Mouse (Mus musculus) spleen, adult 2 months (tissue): Measurements from ENCODE around the gene Ugt1a10. TPM values are rescaled to one million over a fixed set of nuclear protein-coding genes. Genes with fewer than 3 reads are reported as not detected.

Experiments used
- DNase-seq, 2 experiments: peaks; one replicate each; pipeline versions ENCODE4 v3.0.0 to v3.0.0-alpha.2; 2012 to 2021; ENCODE audit warnings: low spot score in 2 of 2, low read depth in 1 of 2
- H3K27ac ChIP-seq: fragments of 200-500 bp; 2 replicates; pipeline ENCODE4 v1.5.1; 2012; ENCODE audit warnings: low read length, inconsistent platforms; ENCODE audit not compliant: insufficient read depth
- H3K27me3 ChIP-seq: fragments of 200-500 bp; 2 replicates; pipeline ENCODE4 v1.6.1; 2012; ENCODE audit warnings: mild to moderate bottlenecking, moderate library complexity, low read length, inconsistent platforms; ENCODE audit not compliant: control insufficient read depth, insufficient read depth
- H3K36me3 ChIP-seq: fragments of 200-500 bp; 2 replicates; pipeline ENCODE4 v1.6.1; 2012; ENCODE audit warnings: mild to moderate bottlenecking, low read length, inconsistent platforms; ENCODE audit not compliant: control insufficient read depth, insufficient read depth
- H3K4me1 ChIP-seq: fragments of 200-500 bp; 2 replicates; pipeline ENCODE4 v1.6.1; 2011; ENCODE audit warnings: inconsistent platforms; ENCODE audit not compliant: control insufficient read depth, insufficient read depth, insufficient read length
- H3K4me3 ChIP-seq: fragments of 200-500 bp; 2 replicates; pipeline ENCODE4 v1.5.1; 2011; ENCODE audit warnings: mild to moderate bottlenecking, inconsistent platforms; ENCODE audit not compliant: insufficient read depth, insufficient read length; ENCODE audit errors: extremely low read depth
- CTCF ChIP-seq: fragments of 200-500 bp; IDR thresholded peaks from 2 replicates; pipeline ENCODE4 v1.5.1; 2011; ENCODE audit warnings: mild to moderate bottlenecking, inconsistent platforms; ENCODE audit not compliant: insufficient read depth, insufficient read length, insufficient replicate concordance; ENCODE audit errors: extremely low read depth
- POLR2A ChIP-seq: fragments of 200-500 bp; IDR thresholded peaks from 2 replicates; pipeline ENCODE4 v1.6.1; 2011; ENCODE audit warnings: low read depth, low read length, inconsistent platforms
- WGBS: fragments of 180-500 bp; shearing (Covaris S2); methylation state at CpG from one replicate; pipeline ENCODE4 v1.1.7; 2018; 5-methylcytosine and 5-hydroxymethylcytosine counted together
- polyA plus RNA-seq: library from polyadenylated mRNA; depleted of rRNA; stranded (reverse); fragments of >200 nt; gene quantifications from 2 replicates; pipeline ENCODE4 v1.2.3, GENCODE M21; 2012

Ugt1a10 gene
- polyA plus RNA-seq, 1 experiment = not detected

DNA sequence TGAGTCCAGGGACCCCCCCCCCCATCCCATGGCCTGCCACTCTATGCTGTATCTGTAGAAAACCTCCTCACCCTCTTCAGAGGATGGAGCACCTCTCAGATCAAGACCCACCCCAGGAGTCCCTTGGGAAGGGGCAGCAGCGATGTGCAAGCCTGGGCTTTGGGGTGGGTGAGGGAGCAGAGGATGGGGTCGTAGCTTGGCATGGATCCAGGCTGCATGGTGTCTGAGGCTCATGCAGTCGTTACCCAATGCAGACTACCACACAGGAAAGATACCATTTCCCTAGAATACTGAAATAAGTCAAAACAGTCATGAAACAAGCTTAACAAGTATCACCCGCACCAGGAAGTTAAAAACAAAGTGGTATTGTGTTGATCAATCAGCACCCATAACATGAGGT lies 193.5 kb downstream of the Ugt1a10 start:
- no peak for TF ChIP-seq POLR2A
- TF ChIP-seq CTCF = no peak
- Histone ChIP-seq H3K4me3 (no peak overlapping the region), H3K4me1 (peaks cover 9% of the 10 kb centered on the region; the same call in 1 of the 2 replicates), H3K27me3 (no peaks in the 10 kb centered on the region), H3K27ac (no peak overlapping the region), H3K36me3 (no peaks in the 10 kb centered on the region)
- 59% methylated on average over 4 of the region's 4 CpGs for WGBS
- DNase-seq = no peak

GRCm38 (mm10) chr1:88249596-88249995 lies 194.4 kb downstream of the Ugt1a10 start:
- H3K4me3 ChIP-seq = no peak overlapping the region
- TF ChIP-seq CTCF = no peak
- TF ChIP-seq POLR2A = no peak
- no peak for DNase-seq
- H3K4me1 ChIP-seq = peaks cover 10% of the 10 kb centered on the region; the same call in 1 of the 2 replicates
- WGBS = 80% methylated on average over 7 of the region's 7 CpGs
- no peaks in the 10 kb centered on the region for H3K27me3 ChIP-seq
- H3K27ac ChIP-seq = no peak overlapping the region
- no peaks in the 10 kb centered on the region for H3K36me3 ChIP-seq

- Histone ChIP-seq H3K4me3 (no peak overlapping the region), H3K27ac (no peak overlapping the region), H3K27me3 (no peaks in the 10 kb centered on the region), H3K4me1 (peaks cover 10% of the 10 kb centered on the region; the same call in 1 of the 2 replicates), H3K36me3 (no peaks in the 10 kb centered on the region)
- no peak for DNase-seq
- WGBS = 84% methylated on average over 5 of the region's 5 CpGs
- no peak for TF ChIP-seq CTCF
- TF ChIP-seq POLR2A = no peak
These were observed 194.8 kb downstream of the Ugt1a10 start for GRCm38 (mm10) chr1:88250023-88250422.

DNA sequence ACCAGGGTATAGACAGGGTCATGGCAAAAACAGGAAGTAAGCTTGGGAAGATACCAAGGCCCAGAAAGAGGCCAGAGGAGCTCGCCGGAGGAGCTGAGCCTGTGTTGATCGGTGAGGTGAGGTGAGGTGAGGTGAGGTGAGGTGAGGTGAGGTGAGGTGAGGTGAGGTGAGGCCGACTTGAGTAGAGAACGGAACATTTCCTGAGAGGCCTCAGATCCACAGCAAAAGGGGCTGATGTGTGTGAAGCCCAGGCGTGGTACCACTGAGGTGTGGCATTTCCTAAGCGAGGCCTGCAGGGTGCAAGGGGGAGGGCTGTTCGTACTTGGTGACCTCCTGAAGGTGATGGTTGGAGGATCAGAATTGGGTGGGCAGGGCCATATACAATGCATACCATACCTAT lies 197.9 kb downstream of the Ugt1a10 start:
- H3K4me1 ChIP-seq = peaks cover 10% of the 10 kb centered on the region; the same call in 1 of the 2 replicates
- H3K4me3 ChIP-seq = no peak overlapping the region
- H3K27me3 ChIP-seq = no peaks in the 10 kb centered on the region
- no peak overlapping the region for H3K27ac ChIP-seq
- no peaks in the 10 kb centered on the region for H3K36me3 ChIP-seq
- no peak for DNase-seq
- WGBS = 49% methylated on average over 8 of the region's 8 CpGs
- no peak for TF ChIP-seq POLR2A
- no peak for TF ChIP-seq CTCF

DNA sequence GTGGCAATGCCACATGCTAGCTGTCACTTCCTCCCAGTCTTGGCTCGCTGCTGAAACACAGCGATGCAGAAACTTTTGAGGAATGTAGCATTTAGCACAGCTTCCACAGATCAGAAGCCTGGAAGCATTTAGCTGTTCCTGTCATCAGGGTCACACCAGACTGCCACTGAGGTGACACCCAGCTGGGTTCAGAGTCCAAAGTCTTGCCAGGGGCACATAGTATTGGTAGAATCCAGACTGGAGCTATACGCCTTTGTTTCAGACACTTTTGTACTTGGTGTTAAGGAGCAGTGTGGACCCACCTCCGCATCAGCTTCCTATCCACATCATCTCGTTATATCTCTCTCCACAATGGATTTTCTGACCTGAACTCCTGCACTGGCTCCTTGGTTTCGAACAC lies 198.4 kb downstream of the Ugt1a10 start:
- Histone ChIP-seq H3K4me1 (peaks cover 10% of the 10 kb centered on the region; the same call in 1 of the 2 replicates), H3K36me3 (no peaks in the 10 kb centered on the region), H3K27ac (no peak overlapping the region), H3K27me3 (no peaks in the 10 kb centered on the region), H3K4me3 (no peak overlapping the region)
- TF ChIP-seq POLR2A (no peak), CTCF (no peak)
- 66% methylated on average over 6 of the region's 6 CpGs for WGBS
- no peak for DNase-seq

GRCm38 (mm10) chr1:88254793-88255465 lies 199.7 kb downstream of the Ugt1a10 start:
- Histone ChIP-seq H3K36me3 (no peaks in the 10 kb centered on the region), H3K4me1 (peaks cover 18% of the 10 kb centered on the region; the same call in 1 of the 2 replicates), H3K27ac (no peak overlapping the region), H3K27me3 (no peaks in the 10 kb centered on the region), H3K4me3 (no peak overlapping the region)
- WGBS = 80% methylated on average over 12 of the region's 12 CpGs
- no peak for TF ChIP-seq POLR2A
- no peak for TF ChIP-seq CTCF
- no peak for DNase-seq

- H3K4me3 ChIP-seq = no peak overlapping the region
- H3K27me3 ChIP-seq = no peaks in the 10 kb centered on the region
- TF ChIP-seq POLR2A (no peak), CTCF (no peak)
- WGBS = 64% methylated on average over 2 of the region's 2 CpGs
- no peak for DNase-seq
- H3K36me3 ChIP-seq = no peaks in the 10 kb centered on the region
- no peak overlapping the region for H3K27ac ChIP-seq
- H3K4me1 ChIP-seq = peaks cover 21% of the 10 kb centered on the region; the same call in 1 of the 2 replicates
These were observed 200.3 kb downstream of the Ugt1a10 start for GRCm38 (mm10) chr1:88255466-88255857.
